Mouse (Mus musculus): Measurements from ENCODE around the gene Slc25a44.

DNA sequence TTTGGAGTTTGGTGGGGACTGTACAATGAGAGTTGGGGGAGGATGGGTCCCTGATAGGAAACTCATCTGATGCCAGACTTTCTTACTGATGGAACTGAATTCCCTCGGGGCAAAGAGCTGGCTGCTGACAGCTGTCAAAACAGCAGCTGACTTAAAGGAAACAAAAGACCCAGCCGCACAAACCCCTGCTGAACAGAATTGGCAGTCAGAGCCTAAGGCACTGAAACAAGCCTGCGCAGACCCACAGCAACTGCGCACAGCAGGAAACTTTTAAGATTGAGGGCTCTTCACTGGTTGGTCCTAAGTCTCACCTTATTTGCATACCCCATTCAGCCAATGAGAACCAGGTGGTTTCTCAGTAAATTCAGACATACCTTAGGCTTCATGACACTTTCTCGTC lies 48.1 kb upstream of the Slc25a44 start:
- TF ChIP-seq POLR2A (IDR thresholded peaks at IDR 0.05; ENCODE audit: borderline replicate concordance, extremely low read depth, insufficient read depth, insufficient read length, poor library complexity, severe bottlenecking) (no peak), CTCF (IDR thresholded peaks at IDR 0.05; ENCODE audit: borderline replicate concordance, extremely low read depth, insufficient read depth, insufficient read length) (no peak)

Measured in brain, embryonic 14.5 days (tissue).